Mouse (Mus musculus): ENCODE data around the gene Pbrm1. TPM values are rescaled to one million over a fixed set of nuclear protein-coding genes. Genes with fewer than 3 reads are reported as not detected.

Gene Pbrm1
- polyA plus RNA-seq, 1 experiment from 2014 or later: 89.0 TPM

GRCm38 (mm10) chr14:31022579-31022978, 3.6 kb downstream of the Pbrm1 start:
- H3K4me1 ChIP-seq (ENCODE audit: control insufficient read depth in 2 of 2, insufficient read depth in 2 of 2, low read length in 2 of 2): peaks cover 6 to 16% of the 10 kb centered on the region in 2 experiments
- WGBS: 32% methylated on average over 1 of the region's 1 CpGs
- no peak overlapping the region for H3K9ac ChIP-seq (ENCODE audit: low read length)
- ATAC-seq (ENCODE audit: insufficient number of reproducible peaks, insufficient read depth, low FRiP score, low read depth): no peak
- no peak overlapping the region for H3K27ac ChIP-seq (replicated peaks in 1 of 2; ENCODE audit: control insufficient read depth in 1 of 2, insufficient read depth in 1 of 2, low read depth in 2 of 2, low read length in 2 of 2)
- H3K4me3 ChIP-seq (ENCODE audit: control insufficient read depth in 1 of 2, insufficient read depth in 1 of 2, low read depth in 1 of 2, low read length in 2 of 2): no peak overlapping the region
- no peaks in the 10 kb centered on the region for H3K9me3 ChIP-seq (ENCODE audit: control insufficient read depth, low read length)
- no peak overlapping the region for H3K4me2 ChIP-seq (ENCODE audit: low read length)
- H3K36me3 ChIP-seq (ENCODE audit: control insufficient read depth, insufficient read depth, low read length): peaks cover 56% of the 10 kb centered on the region
- no peaks in the 10 kb centered on the region for H3K27me3 ChIP-seq (ENCODE audit: control insufficient read depth, insufficient read depth, low read length)

- Histone ChIP-seq H3K27me3 (ENCODE audit: control insufficient read depth, insufficient read depth, low read length) (no peaks in the 10 kb centered on the region), H3K4me3 (ENCODE audit: control insufficient read depth in 1 of 2, insufficient read depth in 1 of 2, low read depth in 1 of 2, low read length in 2 of 2) (no peak overlapping the region), H3K9me3 (ENCODE audit: control insufficient read depth, low read length) (no peaks in the 10 kb centered on the region), H3K4me1 (ENCODE audit: control insufficient read depth in 2 of 2, insufficient read depth in 2 of 2, low read length in 2 of 2) (peaks cover 0 to 2% of the 10 kb centered on the region in 2 experiments; a peak in 1 of 4 replicates), H3K36me3 (ENCODE audit: control insufficient read depth, insufficient read depth, low read length) (peaks cover 85% of the 10 kb centered on the region), H3K27ac (replicated peaks in 1 of 2; ENCODE audit: control insufficient read depth in 1 of 2, insufficient read depth in 1 of 2, low read depth in 2 of 2, low read length in 2 of 2) (no peak overlapping the region), H3K4me2 (ENCODE audit: low read length) (no peak overlapping the region), H3K9ac (ENCODE audit: low read length) (no peak overlapping the region)
- WGBS: 85% methylated on average over 3 of the region's 3 CpGs
- no peak for ATAC-seq (ENCODE audit: insufficient number of reproducible peaks, insufficient read depth, low FRiP score, low read depth)
Measured at GRCm38 (mm10) chr14:31025785-31026184, 6.8 kb downstream of the Pbrm1 start.

GRCm38 (mm10) chr14:31045296-31045695, 26.4 kb downstream of the Pbrm1 start:
- Histone ChIP-seq H3K9ac (ENCODE audit: low read length) (no peak overlapping the region), H3K9me3 (ENCODE audit: control insufficient read depth, low read length) (no peaks in the 10 kb centered on the region), H3K27ac (replicated peaks in 1 of 2; ENCODE audit: control insufficient read depth in 1 of 2, insufficient read depth in 1 of 2, low read depth in 2 of 2, low read length in 2 of 2) (no peak overlapping the region), H3K4me3 (ENCODE audit: control insufficient read depth in 1 of 2, insufficient read depth in 1 of 2, low read depth in 1 of 2, low read length in 2 of 2) (no peak overlapping the region), H3K36me3 (ENCODE audit: control insufficient read depth, insufficient read depth, low read length) (peaks cover 85% of the 10 kb centered on the region), H3K4me2 (ENCODE audit: low read length) (no peak overlapping the region), H3K4me1 (ENCODE audit: control insufficient read depth in 2 of 2, insufficient read depth in 2 of 2, low read length in 2 of 2) (no peaks in the 10 kb centered on the region), H3K27me3 (ENCODE audit: control insufficient read depth, insufficient read depth, low read length) (no peaks in the 10 kb centered on the region)
- ATAC-seq (ENCODE audit: insufficient number of reproducible peaks, insufficient read depth, low FRiP score, low read depth): no peak
- 93% methylated on average over 5 of the region's 5 CpGs for WGBS

DNA sequence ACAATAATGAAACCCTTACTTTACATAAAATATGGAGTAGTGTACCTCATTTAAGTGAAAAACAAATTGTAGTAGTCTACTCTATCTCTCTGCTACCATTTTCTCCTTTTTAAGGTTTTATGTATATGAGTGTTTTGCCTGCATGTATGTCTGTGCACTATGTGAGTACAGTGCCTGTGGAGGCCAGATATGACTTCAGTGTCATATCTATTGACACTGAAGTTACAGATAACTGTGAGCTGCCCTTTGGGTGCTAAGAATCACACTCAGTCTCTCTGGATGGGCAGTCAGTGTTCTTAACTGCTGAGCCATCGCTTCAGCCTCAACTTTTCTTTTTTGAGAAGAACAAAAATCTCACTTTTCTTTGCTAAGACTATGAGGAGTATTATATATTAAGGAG, 26.9 kb downstream of the Pbrm1 start:
- Histone ChIP-seq H3K27me3 (ENCODE audit: control insufficient read depth, insufficient read depth, low read length) (no peaks in the 10 kb centered on the region), H3K9me3 (ENCODE audit: control insufficient read depth, low read length) (no peaks in the 10 kb centered on the region), H3K9ac (ENCODE audit: low read length) (no peak overlapping the region), H3K4me2 (ENCODE audit: low read length) (no peak overlapping the region), H3K27ac (replicated peaks in 1 of 2; ENCODE audit: control insufficient read depth in 1 of 2, insufficient read depth in 1 of 2, low read depth in 2 of 2, low read length in 2 of 2) (no peak overlapping the region), H3K4me1 (ENCODE audit: control insufficient read depth in 2 of 2, insufficient read depth in 2 of 2, low read length in 2 of 2) (no peaks in the 10 kb centered on the region), H3K36me3 (ENCODE audit: control insufficient read depth, insufficient read depth, low read length) (peaks cover 87% of the 10 kb centered on the region), H3K4me3 (ENCODE audit: control insufficient read depth in 1 of 2, insufficient read depth in 1 of 2, low read depth in 1 of 2, low read length in 2 of 2) (no peak overlapping the region)
- 94% methylated on average over 1 of the region's 1 CpGs for WGBS
- no peak for ATAC-seq (ENCODE audit: insufficient number of reproducible peaks, insufficient read depth, low FRiP score, low read depth)

DNA sequence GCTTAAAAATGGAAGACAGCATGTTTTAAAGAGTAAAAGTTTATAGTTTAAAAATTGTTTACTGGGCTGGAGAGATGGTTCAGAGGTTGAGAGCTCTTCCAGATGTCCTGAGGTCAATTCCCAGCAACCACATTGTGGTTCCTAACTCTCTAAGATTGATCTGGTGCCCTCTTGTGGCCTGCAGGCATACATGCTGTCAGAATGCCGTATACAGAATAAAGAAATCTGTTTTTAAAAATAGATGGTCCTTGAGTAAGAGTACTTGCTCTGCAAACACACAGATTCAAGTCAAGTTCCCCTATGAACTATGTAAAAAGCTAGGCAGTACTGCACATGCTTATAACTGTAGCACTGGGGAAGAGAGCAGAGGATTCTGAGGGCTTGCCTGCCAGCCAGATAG, 43.3 kb downstream of the Pbrm1 start:
- Histone ChIP-seq H3K4me3 (ENCODE audit: control insufficient read depth in 1 of 2, insufficient read depth in 1 of 2, low read depth in 1 of 2, low read length in 2 of 2) (no peak overlapping the region), H3K4me1 (ENCODE audit: control insufficient read depth in 2 of 2, insufficient read depth in 2 of 2, low read length in 2 of 2) (no peaks in the 10 kb centered on the region), H3K27me3 (ENCODE audit: control insufficient read depth, insufficient read depth, low read length) (no peaks in the 10 kb centered on the region), H3K4me2 (ENCODE audit: low read length) (no peak overlapping the region), H3K27ac (replicated peaks in 1 of 2; ENCODE audit: control insufficient read depth in 1 of 2, insufficient read depth in 1 of 2, low read depth in 2 of 2, low read length in 2 of 2) (no peak overlapping the region), H3K9ac (ENCODE audit: low read length) (no peak overlapping the region), H3K36me3 (ENCODE audit: control insufficient read depth, insufficient read depth, low read length) (peaks cover 87% of the 10 kb centered on the region), H3K9me3 (ENCODE audit: control insufficient read depth, low read length) (no peaks in the 10 kb centered on the region)
- no peak for ATAC-seq (ENCODE audit: insufficient number of reproducible peaks, insufficient read depth, low FRiP score, low read depth)
- 34% methylated on average over 1 of the region's 1 CpGs for WGBS

DNA sequence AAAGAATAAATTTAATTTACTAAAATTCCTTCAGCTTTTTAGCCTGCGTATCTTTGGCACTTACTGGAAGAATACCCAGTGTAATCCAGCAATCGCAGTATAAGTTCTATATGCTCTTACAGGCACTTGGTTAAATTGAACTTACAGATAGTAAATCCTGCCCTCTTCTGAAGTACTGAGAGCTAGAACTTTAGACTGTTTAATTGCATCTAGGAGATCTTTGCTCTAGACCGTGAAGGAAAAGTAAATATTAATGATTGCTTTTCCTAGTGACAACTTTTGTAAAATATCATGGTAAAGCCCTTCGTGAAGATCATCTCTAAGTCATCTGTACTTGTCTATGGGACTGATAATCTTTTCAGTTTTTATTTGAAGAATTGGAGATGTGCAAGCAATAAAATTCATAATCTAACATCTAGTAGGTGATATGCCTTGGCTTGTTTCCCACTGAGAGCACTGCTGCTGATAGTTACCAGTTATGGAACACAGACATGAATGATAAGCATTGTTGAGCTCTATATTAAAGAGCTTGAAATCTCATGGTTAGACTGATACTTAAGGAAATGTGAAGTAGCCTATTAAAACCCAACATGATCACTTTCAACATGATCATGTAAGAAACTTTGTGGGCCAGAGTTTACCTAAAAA, 50.3 kb downstream of the Pbrm1 start:
- no peak overlapping the region for H3K9ac ChIP-seq (ENCODE audit: low read length)
- WGBS: 95% methylated on average over 4 of the region's 4 CpGs
- no peak overlapping the region for H3K27ac ChIP-seq (replicated peaks in 1 of 2; ENCODE audit: control insufficient read depth in 1 of 2, insufficient read depth in 1 of 2, low read depth in 2 of 2, low read length in 2 of 2)
- H3K4me3 ChIP-seq (ENCODE audit: control insufficient read depth in 1 of 2, insufficient read depth in 1 of 2, low read depth in 1 of 2, low read length in 2 of 2): no peak overlapping the region
- no peak overlapping the region for H3K4me2 ChIP-seq (ENCODE audit: low read length)
- no peaks in the 10 kb centered on the region for H3K9me3 ChIP-seq (ENCODE audit: control insufficient read depth, low read length)
- no peak for ATAC-seq (ENCODE audit: insufficient number of reproducible peaks, insufficient read depth, low FRiP score, low read depth)
- H3K4me1 ChIP-seq (ENCODE audit: control insufficient read depth in 2 of 2, insufficient read depth in 2 of 2, low read length in 2 of 2): no peaks in the 10 kb centered on the region
- peaks cover 91% of the 10 kb centered on the region for H3K36me3 ChIP-seq (ENCODE audit: control insufficient read depth, insufficient read depth, low read length)
- H3K27me3 ChIP-seq (ENCODE audit: control insufficient read depth, insufficient read depth, low read length): no peaks in the 10 kb centered on the region

GRCm38 (mm10) chr14:31078597-31079208, 59.8 kb downstream of the Pbrm1 start:
- no peaks in the 10 kb centered on the region; the same call in 1 of the 2 replicates for H3K9me3 ChIP-seq (ENCODE audit: control insufficient read depth, low read length)
- H3K4me3 ChIP-seq (ENCODE audit: control insufficient read depth in 1 of 2, insufficient read depth in 1 of 2, low read depth in 1 of 2, low read length in 2 of 2): no peak overlapping the region
- no peaks in the 10 kb centered on the region for H3K4me1 ChIP-seq (ENCODE audit: control insufficient read depth in 2 of 2, insufficient read depth in 2 of 2, low read length in 2 of 2)
- 97% methylated on average over 3 of the region's 3 CpGs for WGBS
- ATAC-seq (ENCODE audit: insufficient number of reproducible peaks, insufficient read depth, low FRiP score, low read depth): no peak
- H3K36me3 ChIP-seq (ENCODE audit: control insufficient read depth, insufficient read depth, low read length): peaks cover 88% of the 10 kb centered on the region
- H3K4me2 ChIP-seq (ENCODE audit: low read length): no peak overlapping the region
- no peaks in the 10 kb centered on the region for H3K27me3 ChIP-seq (ENCODE audit: control insufficient read depth, insufficient read depth, low read length)
- no peak overlapping the region for H3K27ac ChIP-seq (replicated peaks in 1 of 2; ENCODE audit: control insufficient read depth in 1 of 2, insufficient read depth in 1 of 2, low read depth in 2 of 2, low read length in 2 of 2)
- H3K9ac ChIP-seq (ENCODE audit: low read length): no peak overlapping the region
